Mouse (Mus musculus): ENCODE results near the gene Fbxl17.

Gene Fbxl17

DNA sequence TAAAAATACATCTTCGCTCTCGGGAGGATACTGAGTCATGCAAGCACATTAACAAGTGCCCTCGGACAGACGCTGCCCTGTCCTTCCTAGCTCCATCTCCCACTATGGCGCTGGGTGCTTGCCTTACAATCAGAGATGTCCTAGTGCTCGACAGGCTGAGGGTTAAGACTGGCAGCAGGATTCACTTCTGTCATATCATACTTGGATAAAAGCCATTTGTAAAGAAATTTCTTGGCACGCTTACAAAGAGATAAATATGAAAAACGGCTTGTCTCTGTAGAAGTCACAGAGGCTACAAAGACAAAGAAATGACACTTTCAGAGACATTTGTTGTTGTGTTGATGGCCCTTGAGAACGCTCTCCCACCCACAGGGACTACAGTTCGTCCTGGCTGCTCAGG lies 412.6 kb downstream of the Fbxl17 start:
- no peak for DNase-seq

GRCm38 (mm10) chr17:63086526-63086925 lies 413.3 kb downstream of the Fbxl17 start:
- DNase-seq = no peak

GRCm38 (mm10) chr17:63085227-63085626 lies 414.6 kb downstream of the Fbxl17 start:
- no peak for DNase-seq

DNA sequence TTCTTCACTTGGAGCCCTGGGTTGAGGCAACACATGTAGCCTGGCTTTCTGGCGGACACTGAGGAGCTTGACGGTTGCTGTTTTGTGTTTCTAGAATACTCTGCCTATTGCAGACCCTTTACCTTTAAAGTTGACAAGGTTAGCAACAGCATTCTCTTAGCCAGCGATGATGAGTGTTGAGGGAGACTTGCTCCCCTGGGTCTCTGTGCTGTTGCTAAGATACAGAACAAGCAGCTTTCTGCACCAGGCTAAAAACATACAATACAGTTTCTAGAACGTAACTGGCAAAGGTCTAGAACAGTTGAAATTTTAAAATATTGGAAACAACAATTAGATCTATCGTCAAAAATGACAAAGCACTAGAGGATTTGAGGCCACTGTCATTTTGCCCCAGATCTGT lies 420.7 kb downstream of the Fbxl17 start:
- no peak for DNase-seq

- peak; percentile 55 to 57 for DNase-seq
These were observed 422.3 kb downstream of the Fbxl17 start for GRCm38 (mm10) chr17:63077509-63077908.

DNA sequence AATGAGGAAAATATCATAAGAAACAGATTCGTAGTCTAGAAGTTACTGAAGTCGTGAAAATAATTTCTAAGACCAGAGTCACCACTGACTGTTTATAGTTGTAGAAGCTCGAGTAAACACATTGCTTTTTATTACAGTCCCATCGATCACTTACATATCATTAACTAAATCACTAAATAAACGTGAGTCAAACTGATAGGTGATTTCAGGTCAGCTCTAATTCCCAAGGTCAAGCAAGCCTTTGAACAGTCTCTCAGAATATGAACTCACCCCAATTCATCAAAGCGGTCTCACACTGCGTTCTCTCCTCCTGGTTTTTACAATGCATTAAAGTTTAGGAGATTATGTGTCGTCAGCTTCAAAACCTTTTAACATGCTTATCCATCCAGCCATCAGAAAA lies 423.2 kb downstream of the Fbxl17 start:
- no peak for DNase-seq

- DNase-seq = no peak
These were observed 423.8 kb downstream of the Fbxl17 start for GRCm38 (mm10) chr17:63076037-63076426.

DNA sequence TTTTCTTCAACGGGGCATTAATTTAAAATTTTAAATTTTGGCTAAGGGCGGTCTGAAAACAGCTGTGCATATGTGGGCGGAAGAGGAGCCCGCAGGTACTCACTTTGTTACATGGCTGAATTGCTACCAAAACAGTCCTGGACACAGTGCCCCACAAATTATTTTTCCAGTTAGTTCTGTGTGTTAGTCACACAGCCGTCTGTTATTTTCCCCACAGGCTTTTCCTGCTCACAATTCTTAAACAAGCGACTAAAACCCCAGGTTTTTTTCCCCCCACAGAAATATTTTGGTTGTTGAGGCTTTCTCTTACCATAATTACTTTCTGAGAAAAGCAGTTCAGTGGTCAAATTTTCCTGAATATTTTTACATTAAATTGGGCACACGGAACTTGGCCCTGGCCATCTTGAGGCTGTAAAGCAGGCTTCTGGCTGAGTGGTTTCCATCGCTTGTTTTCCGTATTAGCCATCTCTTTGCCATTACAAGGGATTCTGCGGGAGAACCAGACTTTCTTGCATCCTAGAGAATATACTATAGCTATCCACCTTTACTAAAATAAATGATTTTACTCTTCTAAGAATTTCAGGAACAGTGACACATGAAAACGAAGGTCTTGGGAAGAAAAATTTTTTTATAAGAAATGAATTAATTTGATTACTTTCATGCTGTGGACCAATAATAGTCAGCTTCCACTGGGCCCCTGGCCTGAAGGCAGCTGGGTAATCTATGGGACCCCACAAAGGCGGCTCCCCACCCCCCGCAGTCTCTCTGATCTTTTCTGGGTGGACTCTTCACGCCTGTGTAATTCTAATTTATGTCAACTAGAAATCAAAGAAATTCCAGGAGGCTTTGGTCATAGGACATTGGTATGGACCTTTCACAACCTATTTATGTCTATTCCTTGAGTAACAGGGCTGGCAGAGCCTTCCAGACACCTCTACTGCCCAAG lies 424.5 kb downstream of the Fbxl17 start:
- no peak for DNase-seq

DNA sequence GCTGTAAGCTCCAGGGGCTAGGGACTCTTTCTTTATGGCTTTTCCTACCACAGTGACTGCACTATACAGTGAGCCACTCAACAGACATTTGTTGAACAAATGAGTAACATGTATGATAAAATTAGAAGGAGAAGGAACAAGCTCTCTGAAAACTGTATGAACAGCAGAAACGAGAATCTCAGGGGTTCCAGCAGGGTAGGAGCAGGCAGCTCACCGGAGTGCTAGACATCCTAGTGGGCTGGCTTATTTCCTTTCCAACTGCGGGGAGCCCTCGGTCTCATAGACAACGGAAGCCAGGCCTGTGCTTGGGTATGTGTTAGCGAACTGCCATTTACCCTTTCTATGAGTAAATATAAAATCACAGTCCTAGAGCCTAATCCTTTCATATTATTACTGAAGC lies 426.5 kb downstream of the Fbxl17 start:
- no peak for DNase-seq

DNA sequence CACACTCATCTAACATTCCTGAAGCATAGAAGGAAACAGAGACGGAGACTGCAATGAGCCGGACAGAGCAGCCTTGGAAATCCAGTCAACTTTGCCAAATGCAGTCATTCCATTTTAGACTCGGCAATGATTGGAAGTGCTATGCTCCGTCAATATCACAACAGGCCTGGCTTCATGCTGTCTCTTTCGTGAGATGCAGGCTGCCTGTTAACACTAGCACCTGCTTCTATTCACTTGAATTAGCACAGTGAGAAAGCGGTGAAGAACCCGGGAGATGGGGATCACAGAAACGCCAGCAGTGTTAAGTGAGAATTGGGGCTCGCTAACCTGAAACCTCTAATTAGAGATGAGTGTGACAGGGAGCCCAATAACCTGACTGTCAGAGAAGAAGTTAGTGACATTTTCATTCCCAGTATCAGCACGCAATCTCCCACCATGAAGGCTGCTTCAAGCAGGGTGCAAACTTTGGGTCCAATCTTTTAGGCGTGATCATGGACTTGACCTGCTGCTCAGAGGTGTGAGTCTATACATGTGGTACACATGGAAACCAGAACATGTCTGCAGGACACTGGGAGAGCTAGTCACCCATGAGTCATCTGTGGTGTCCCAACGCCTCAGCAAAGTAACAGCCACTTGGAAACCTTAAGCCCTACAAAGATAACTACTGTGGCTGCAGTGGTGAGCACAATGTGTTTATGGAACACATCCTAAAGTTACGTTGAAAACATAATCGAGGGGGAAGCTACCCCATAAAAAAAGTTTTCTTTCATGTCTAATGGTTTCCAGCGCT lies 428.5 kb downstream of the Fbxl17 start:
- no peak for DNase-seq

- no peak for DNase-seq
These were observed 429.6 kb downstream of the Fbxl17 start for GRCm38 (mm10) chr17:63070161-63070761.

- no peak for DNase-seq
These were observed 437.0 kb downstream of the Fbxl17 start for GRCm38 (mm10) chr17:63062785-63063184.

DNA sequence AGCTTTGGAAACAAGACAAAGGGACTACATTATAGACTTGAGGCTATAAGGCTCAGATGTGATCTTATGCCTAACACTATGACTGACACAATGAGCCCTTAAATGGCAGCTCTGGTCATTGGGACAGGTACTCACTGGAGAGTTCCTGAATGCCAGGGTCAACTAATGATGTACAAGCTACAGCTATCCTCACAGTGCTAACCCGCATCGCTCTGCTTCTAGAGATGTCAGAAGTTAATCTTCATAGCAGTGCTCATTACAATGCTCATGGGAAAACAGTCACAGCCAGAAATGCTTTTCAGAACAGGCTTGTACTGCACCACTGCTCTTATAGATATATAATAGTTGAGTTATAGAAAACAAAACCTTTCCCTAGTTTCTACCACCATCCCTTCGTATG lies 438.0 kb downstream of the Fbxl17 start:
- DNase-seq = no peak

- no peak for DNase-seq
These were observed 439.0 kb downstream of the Fbxl17 start for GRCm38 (mm10) chr17:63060814-63061213.

DNA sequence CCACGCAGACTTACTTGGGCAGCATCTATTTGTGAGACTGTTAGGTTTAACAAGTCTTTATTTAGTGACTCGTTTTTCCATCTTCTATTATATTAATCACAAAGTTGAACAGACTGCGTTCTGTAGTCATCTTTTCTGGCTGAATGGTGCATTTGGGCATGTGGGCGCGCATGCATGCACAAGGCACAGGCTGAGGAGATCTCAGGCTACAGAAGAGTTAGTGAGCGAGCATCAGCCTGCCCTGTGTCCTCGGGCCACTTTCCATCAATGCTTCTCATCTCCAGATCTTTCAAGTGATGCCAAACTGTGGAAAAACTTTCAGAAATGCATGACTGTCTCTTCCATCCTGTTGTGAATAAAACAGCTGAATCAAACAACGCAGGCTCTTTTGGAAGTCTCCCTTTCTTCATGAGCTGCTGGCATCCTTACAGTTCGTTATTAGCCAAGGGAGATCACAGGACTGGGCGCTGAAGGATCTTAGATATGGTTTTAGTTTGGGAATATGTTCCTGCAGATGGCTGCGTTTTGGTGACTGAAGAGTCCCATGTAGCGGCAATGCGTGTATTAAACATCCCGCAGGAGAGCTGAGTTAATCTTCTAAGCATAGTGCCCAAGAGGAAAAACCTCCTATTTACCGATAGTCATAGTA lies 442.0 kb downstream of the Fbxl17 start:
- no peak for DNase-seq

DNA sequence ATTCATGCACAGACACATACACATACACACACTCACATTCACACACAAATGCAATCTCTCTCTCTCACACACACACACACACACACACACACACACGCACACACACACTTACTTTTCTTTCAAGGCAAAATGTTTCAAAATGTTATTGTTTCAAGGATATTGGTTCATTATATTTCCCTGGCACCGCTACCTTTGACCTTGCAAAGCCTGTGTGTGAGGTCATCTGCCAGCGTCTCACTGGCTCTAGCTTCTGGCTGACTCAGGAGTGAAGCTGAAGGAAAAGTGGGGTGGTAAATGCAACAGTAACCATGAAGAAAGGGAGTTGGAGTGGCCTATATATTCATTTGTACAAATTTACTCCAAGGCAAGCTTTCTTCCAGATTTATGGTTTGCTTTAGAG lies 442.8 kb downstream of the Fbxl17 start:
- DNase-seq = no peak

DNA sequence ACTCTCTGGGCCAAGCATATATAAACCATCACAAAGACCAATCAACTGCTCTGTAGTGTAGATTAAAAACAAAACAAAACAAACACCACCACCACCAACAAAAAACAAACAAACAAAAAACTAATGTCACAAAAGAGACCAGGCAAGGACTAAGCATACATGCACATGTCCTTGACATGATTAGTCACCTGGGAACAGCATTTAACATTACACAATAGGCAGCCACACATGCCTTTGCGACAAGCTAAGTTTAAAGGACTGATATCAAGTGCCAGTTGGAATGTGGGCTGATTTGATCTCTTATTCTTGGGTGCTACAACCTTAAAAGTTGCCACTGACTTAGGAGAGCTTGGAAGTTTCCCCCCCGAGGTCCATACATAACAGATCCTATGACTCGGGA lies 446.5 kb downstream of the Fbxl17 start:
- no peak for DNase-seq

DNA sequence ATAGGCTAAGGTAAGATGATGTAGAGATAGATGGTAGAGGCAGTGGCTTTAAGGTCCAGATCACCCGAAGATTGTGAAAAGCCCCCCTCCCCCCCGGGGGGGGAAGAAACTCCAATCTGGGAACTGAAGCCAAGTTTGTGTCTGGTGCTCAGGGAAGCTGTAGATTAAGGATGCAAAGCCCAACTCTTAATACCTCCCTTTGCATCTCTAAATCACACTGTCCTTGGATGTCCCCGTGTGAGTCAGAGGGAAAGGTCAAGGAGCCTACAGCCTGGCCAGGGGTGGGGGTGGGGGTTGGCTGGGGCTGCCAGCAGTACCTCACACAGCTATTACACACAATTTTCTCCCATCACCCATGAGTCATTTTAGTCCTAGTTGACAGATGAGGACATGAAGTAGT lies 453.4 kb downstream of the Fbxl17 start:
- no peak for DNase-seq

- no peak for DNase-seq
These were observed 454.5 kb downstream of the Fbxl17 start for GRCm38 (mm10) chr17:63045297-63045696.

- DNase-seq = no peak
These were observed 456.7 kb downstream of the Fbxl17 start for GRCm38 (mm10) chr17:63043046-63043675.

DNA sequence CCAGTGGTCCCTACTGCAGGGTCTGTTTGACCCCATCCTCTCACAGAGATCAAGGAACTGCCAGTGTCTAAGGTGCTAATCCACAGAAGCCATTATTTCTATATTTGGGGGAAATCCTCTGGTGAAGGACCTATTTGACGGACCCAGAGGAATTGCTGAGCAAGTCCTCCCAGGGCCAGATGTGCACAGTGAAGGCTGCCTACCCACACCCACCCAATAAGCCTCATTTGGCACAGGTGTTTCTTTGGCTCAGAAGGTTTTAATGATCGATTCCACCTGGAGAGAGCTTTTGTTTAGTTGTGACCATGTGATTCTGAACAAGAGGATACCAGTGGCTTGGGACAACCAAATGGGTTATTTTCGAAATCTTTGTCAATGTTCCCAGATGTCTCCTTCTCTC lies 462.3 kb downstream of the Fbxl17 start:
- no peak for DNase-seq

DNA sequence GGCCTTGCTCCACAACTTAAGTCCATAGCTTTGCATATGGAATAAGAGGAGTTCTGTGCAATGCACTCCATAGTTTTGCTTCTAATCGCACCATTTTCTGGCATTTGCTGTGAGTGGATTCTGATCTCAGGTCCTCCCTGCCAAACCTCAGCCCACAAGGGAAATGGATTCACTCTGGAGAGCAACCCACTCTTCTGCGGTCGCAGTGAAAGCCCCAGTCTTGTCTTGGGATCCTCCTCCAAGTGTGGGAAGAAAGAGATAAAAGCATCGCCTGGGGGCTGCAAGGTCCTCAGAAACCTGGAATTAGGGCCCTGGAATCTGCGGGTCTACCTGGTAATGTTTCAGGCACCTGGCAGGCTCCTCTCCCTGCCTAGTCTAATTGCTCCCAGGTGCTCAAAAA lies 466.7 kb downstream of the Fbxl17 start:
- DNase-seq = no peak

GRCm38 (mm10) chr17:63029105-63029504 lies 470.7 kb downstream of the Fbxl17 start:
- DNase-seq = no peak
